Mouse (Mus musculus) stomach, embryonic 16.5 days (tissue): ENCODE results near the gene 9930111J21Rik2. TPM values are rescaled to one million over a fixed set of nuclear protein-coding genes. Genes with fewer than 3 reads are reported as not detected.

Source experiments
- polyA plus RNA-seq: library from polyadenylated mRNA; unstranded; fragments of >200 nt; fragmentation: Nextera tagmentation; extraction: Ambion mirVana; gene quantifications from 2 replicates; pipeline ENCODE4 v1.2.1, GENCODE M21; 2015

The 9930111J21Rik2 gene
- polyA plus RNA-seq, 1 experiment from 2014 or later: 1.1 TPM

Other genes starting within 250 kb of the 9930111J21Rik2 start
- gene Trim41, start 233.9 kb downstream of the 9930111J21Rik2 start, polyA plus RNA-seq: 4.6 and 5.7 TPM in 2 replicates
- gene Trim7, start 225.1 kb downstream of the 9930111J21Rik2 start, polyA plus RNA-seq: 1.7 and 2.6 TPM in 2 replicates
- 0.98 and 1.5 TPM in 2 replicates for gene Gm12184, start 224.6 kb downstream of the 9930111J21Rik2 start, polyA plus RNA-seq
- 13.1 and 13.3 TPM in 2 replicates for gene Irgm1, start 179.6 kb downstream of the 9930111J21Rik2 start, polyA plus RNA-seq
- gene Gm5431, start 149.0 kb downstream of the 9930111J21Rik2 start, polyA plus RNA-seq: 0.32 and 0.36 TPM in 2 replicates
- gene Psme2b, start 105.1 kb downstream of the 9930111J21Rik2 start, polyA plus RNA-seq: 3.2 and 10.3 TPM in 2 replicates
- gene Olfr56, start 72.4 kb downstream of the 9930111J21Rik2 start, polyA plus RNA-seq: not detected in 2 replicates
- 1.1 and 1.4 TPM in 2 replicates for gene 9930111J21Rik1, start 71.8 kb downstream of the 9930111J21Rik2 start, polyA plus RNA-seq
- gene Gm12185, start 59.0 kb downstream of the 9930111J21Rik2 start, polyA plus RNA-seq: not detected in 2 replicates
- 2.3 TPM in 2 replicates for gene Tgtp1, start 57.1 kb downstream of the 9930111J21Rik2 start, polyA plus RNA-seq
- 0.41 TPM in 1 of 2 replicates, not detected in the other for gene Tgtp2, start 13.0 kb upstream of the 9930111J21Rik2 start, polyA plus RNA-seq
- gene Ifi47, start 25.3 kb upstream of the 9930111J21Rik2 start, polyA plus RNA-seq: 1.8 and 2.7 TPM in 2 replicates
- not detected in 2 replicates for gene Olfr1396, start 63.6 kb upstream of the 9930111J21Rik2 start, polyA plus RNA-seq
- gene Olfr1395, start 91.0 kb upstream of the 9930111J21Rik2 start, polyA plus RNA-seq: not detected in 2 replicates
- not detected in 2 replicates for gene Olfr1394, start 103.1 kb upstream of the 9930111J21Rik2 start, polyA plus RNA-seq
- 1.2 and 2.1 TPM in 2 replicates for gene Btnl9, start 135.9 kb upstream of the 9930111J21Rik2 start, polyA plus RNA-seq
- gene Zfp62, start 152.1 kb upstream of the 9930111J21Rik2 start, polyA plus RNA-seq: 30.3 and 32.9 TPM in 2 replicates
- 65.9 and 70.1 TPM in 2 replicates for gene Mgat1, start 192.9 kb upstream of the 9930111J21Rik2 start, polyA plus RNA-seq
- 0.10 TPM in 1 of 2 replicates, not detected in the other for gene Olfr1393, start 227.1 kb upstream of the 9930111J21Rik2 start, polyA plus RNA-seq
- gene Olfr1392, start 234.0 kb upstream of the 9930111J21Rik2 start, polyA plus RNA-seq: 0.08 TPM in 1 of 2 replicates, not detected in the other